Comparison of ENCODE assay signal across 9 mouse cellular contexts in the genomic region with DNA sequence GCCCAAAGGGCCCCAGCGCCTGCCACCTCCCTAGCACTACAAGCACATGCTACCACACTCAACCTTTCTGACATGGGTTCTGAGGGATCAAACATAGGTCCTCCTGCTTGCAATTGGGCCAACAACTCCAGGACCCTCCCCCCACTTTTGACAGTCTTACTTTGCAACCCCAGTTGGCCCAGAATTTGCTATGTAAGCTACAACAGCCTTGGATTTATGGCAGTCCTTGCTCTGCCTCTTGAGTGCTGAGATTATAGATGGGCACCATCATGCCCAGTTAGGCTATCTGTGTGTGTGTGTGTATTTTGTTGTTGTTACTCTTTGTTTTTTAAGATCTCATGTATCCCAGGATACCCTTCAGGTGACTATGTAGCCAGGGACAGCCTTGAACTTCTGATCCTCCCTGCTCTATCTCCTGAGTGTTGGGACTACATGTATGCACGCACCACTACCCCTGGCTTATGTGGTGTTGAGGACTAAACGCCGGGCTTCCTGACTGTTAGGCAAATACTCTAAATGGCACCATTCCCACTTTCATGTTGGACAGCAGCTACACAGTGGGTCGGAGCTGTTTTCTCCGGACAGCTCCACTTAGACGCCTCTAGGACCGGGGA. TPM values are rescaled to one million over a fixed set of nuclear protein-coding genes. Genes with fewer than 3 reads are reported as not detected.
A peak's percentile ranks its signal among the peaks of the same experiment; 100 is the strongest.
DNase-seq lines count a peak whose midpoint lies in the region; ATAC-seq and TF ChIP-seq lines count a peak whose summit lies in the region.
"Had no signal": no experiment of that assay in that cellular context is flagged by ENCODE, and none has a peak within 500 bp of the region (broad histone marks: within the 10 kb centered on the region; RNA-seq: fewer than 3 reads in every experiment).

No protein-coding gene starts in this region.

- H3K9ac ChIP-seq in heart, postnatal 0 days (replicated peaks; ENCODE audit: low read depth, low read length), result peak overlapping the region; percentile 84; the same call in 1 of the 2 replicates

- H3K36me3 ChIP-seq in heart, embryonic 10.5 days, result no peaks in the 10 kb centered on the region
- H3K36me3 ChIP-seq in G1E (replicated peaks), result peaks cover 41% of the 10 kb centered on the region
- no peaks in the 10 kb centered on the region for H3K36me3 ChIP-seq in heart, postnatal 0 days (replicated peaks; ENCODE audit: control insufficient read depth, insufficient read depth, low read length)

- no peak for TF ChIP-seq EP300 in heart, postnatal 0 days (IDR thresholded peaks at IDR 0.05; ENCODE audit: low read depth)

- H3K4me1 ChIP-seq in heart, embryonic 10.5 days, result peaks cover 99% of the 10 kb centered on the region
- peaks cover 83% of the 10 kb centered on the region for H3K4me1 ChIP-seq in G1E (ENCODE audit: insufficient read depth, low read depth, low read length)
- H3K4me1 ChIP-seq in heart, postnatal 0 days (ENCODE audit: control insufficient read depth, insufficient read depth), result peaks cover 81% of the 10 kb centered on the region

- H3K4me2 ChIP-seq in heart, postnatal 0 days (ENCODE audit: low read depth, low read length), result peak overlapping the region; percentile 83

- no peak for DNase-seq in heart, embryonic 10.5 days (ENCODE audit: low spot score)
- DNase-seq in heart, postnatal 14 days, result no peak
- no peak for DNase-seq in G1E (ENCODE audit: low spot score)
- DNase-seq in heart, postnatal 0 days (ENCODE audit: low spot score), result no peak
- no peak for DNase-seq in left cerebral cortex, postnatal 25 days (ENCODE audit: low spot score in 2 of 2)
- no peak for DNase-seq in layer of hippocampus, adult 9-11 months
- no peak for DNase-seq in left cerebral cortex, adult 11 months (ENCODE audit: low spot score)

- WGBS in heart, embryonic 10.5 days, result 25% methylated on average over 8 of the region's 8 CpGs
- 14% methylated on average over 8 of the region's 8 CpGs for WGBS in heart, postnatal 0 days

- no peak for ATAC-seq in G1E (ENCODE audit: extremely low read depth, insufficient number of reproducible peaks, low FRiP score, poor library complexity, severe bottlenecking)
- ATAC-seq in heart, postnatal 0 days (ENCODE audit: insufficient read depth, low read depth), result no peak
- peak; percentile 1; the same call in 1 of the 2 replicates for ATAC-seq in megakaryocyte, adult 5-6 weeks (ENCODE audit: poor library complexity, severe bottlenecking)

- H3K4me3 ChIP-seq in heart, embryonic 10.5 days, result peak overlapping the region; percentile 82
- H3K4me3 ChIP-seq in G1E (ENCODE audit: low read depth, low read length), result peak overlapping the region; percentile 89
- peak overlapping the region; percentile 85 for H3K4me3 ChIP-seq in heart, postnatal 0 days (ENCODE audit: low read depth, low read length)

- intact Hi-C loops in heart, postnatal 14 days (cut with DNase I), result no loop called here
- intact Hi-C loops in left cerebral cortex, postnatal 25 days (cut with DNase I), result no loop called here

- no peaks in the 10 kb centered on the region for H3K9me3 ChIP-seq in heart, embryonic 10.5 days
- no peaks in the 10 kb centered on the region for H3K9me3 ChIP-seq in G1E (replicated peaks)
- H3K9me3 ChIP-seq in heart, postnatal 0 days (replicated peaks; ENCODE audit: control insufficient read depth, low read length), result no peaks in the 10 kb centered on the region

- peak overlapping the region; percentile 91 for H3K27ac ChIP-seq in heart, embryonic 10.5 days
- peak overlapping the region; percentile 99 for H3K27ac ChIP-seq in heart, postnatal 0 days (ENCODE audit: low read depth)

- no peaks in the 10 kb centered on the region for H3K27me3 ChIP-seq in heart, embryonic 10.5 days (ENCODE audit: insufficient read depth, poor library complexity, severe bottlenecking)
- no peaks in the 10 kb centered on the region for H3K27me3 ChIP-seq in G1E (ENCODE audit: insufficient read depth, low read length)
- no peaks in the 10 kb centered on the region for H3K27me3 ChIP-seq in heart, postnatal 0 days (ENCODE audit: control insufficient read depth, insufficient read depth, low read length)

- no peak for TF ChIP-seq CTCF in G1E (IDR thresholded peaks at IDR 0.05; ENCODE audit: low read depth, low read length)
- TF ChIP-seq CTCF in heart, postnatal 0 days (IDR thresholded peaks at IDR 0.05; ENCODE audit: low read depth), result no peak

RNA-seq across cellular contexts. Expression of a gene that starts 2.4 kb away (rescaled TPM):
- 5.6 and 5.7 TPM in 2 replicates for polyA plus RNA-seq in heart, embryonic 10.5 days (2016; fragmentation: Nextera tagmentation; extraction: Ambion mirVana)
- 10 to 100 TPM; 41.8 to 46.5 TPM for total RNA-seq in heart, postnatal 14 days (2021)
- total RNA-seq in G1E (2014; fragmentation: Nextera tagmentation) (34.2 and 36.5 TPM in 2 replicates), G1E (2017) (26.8 and 27.4 TPM in 2 replicates)
- 18.1 and 21.3 TPM in 2 replicates for polyA plus RNA-seq in G1E (2012)
- 38.2 and 39.1 TPM in 2 replicates for total RNA-seq in heart, postnatal 0 days (2014; rRNA removed; ENCODE audit: low replicate concordance)
- polyA plus RNA-seq in heart, postnatal 0 days (2015; fragmentation: Nextera tagmentation; extraction: Ambion mirVana), result 23.0 and 23.7 TPM in 2 replicates
- total RNA-seq in megakaryocyte, adult 5-6 weeks (2015), result 9.8 and 13.1 TPM in 2 replicates
- 9.6 and 14.8 TPM in 2 replicates for total RNA-seq in megakaryocyte, adult 5-6 weeks (2017)
- total RNA-seq in left cerebral cortex, postnatal 25 days (2021), result 10 to 100 TPM; 12.0 to 13.5 TPM

RNA-seq across cellular contexts. Expression of a gene that starts 25.2 kb away (rescaled TPM):
- polyA plus RNA-seq in heart, embryonic 10.5 days (2016; fragmentation: Nextera tagmentation; extraction: Ambion mirVana), result 0.28 and 0.45 TPM in 2 replicates
- under 1 TPM; 0.74 to 0.80 TPM for total RNA-seq in heart, postnatal 14 days (2021)
- total RNA-seq in G1E (2014; fragmentation: Nextera tagmentation) (0.83 TPM in 1 of 2 replicates, not detected in the other), G1E (2017) (0.06 and 0.33 TPM in 2 replicates)
- 0.03 and 0.07 TPM in 2 replicates for polyA plus RNA-seq in G1E (2012)
- 1.7 and 1.8 TPM in 2 replicates for total RNA-seq in heart, postnatal 0 days (2014; rRNA removed; ENCODE audit: low replicate concordance)
- polyA plus RNA-seq in heart, postnatal 0 days (2015; fragmentation: Nextera tagmentation; extraction: Ambion mirVana), result 0.23 and 0.31 TPM in 2 replicates
- total RNA-seq in megakaryocyte, adult 5-6 weeks (2015), result 18.3 and 19.9 TPM in 2 replicates
- total RNA-seq in megakaryocyte, adult 5-6 weeks (2017), result 16.6 and 19.7 TPM in 2 replicates
- total RNA-seq in left cerebral cortex, postnatal 25 days (2021), result under 1 TPM; 0.30 to 0.34 TPM

RNA-seq across cellular contexts. Expression of a gene that starts 27.5 kb away (rescaled TPM):
- polyA plus RNA-seq in heart, embryonic 10.5 days (2016; fragmentation: Nextera tagmentation; extraction: Ambion mirVana), result not detected in 2 replicates
- total RNA-seq in heart, postnatal 14 days (2021), result not detected
- total RNA-seq in G1E (2014; fragmentation: Nextera tagmentation) (not detected in 2 replicates), G1E (2017) (not detected in 2 replicates)
- polyA plus RNA-seq in G1E (2012), result not detected in 2 replicates
- not detected in 2 replicates for total RNA-seq in heart, postnatal 0 days (2014; rRNA removed; ENCODE audit: low replicate concordance)
- not detected in 2 replicates for polyA plus RNA-seq in heart, postnatal 0 days (2015; fragmentation: Nextera tagmentation; extraction: Ambion mirVana)
- total RNA-seq in megakaryocyte, adult 5-6 weeks (2015), result not detected in 2 replicates
- total RNA-seq in megakaryocyte, adult 5-6 weeks (2017), result not detected in 2 replicates
- total RNA-seq in left cerebral cortex, postnatal 25 days (2021), result not detected
- polyA plus RNA-seq: gonadal fat pad, adult 2 months had no signal

RNA-seq across cellular contexts. Expression of a gene that starts 28.7 kb away (rescaled TPM):
- polyA plus RNA-seq in heart, embryonic 10.5 days (2016; fragmentation: Nextera tagmentation; extraction: Ambion mirVana), result 76.3 and 93.2 TPM in 2 replicates
- total RNA-seq in heart, postnatal 14 days (2021), result 10 to 100 TPM; 78.6 to 85.9 TPM
- total RNA-seq in G1E (2014; fragmentation: Nextera tagmentation) (4.8 and 10.0 TPM in 2 replicates), G1E (2017) (40.8 and 41.0 TPM in 2 replicates)
- 35.7 and 37.7 TPM in 2 replicates for polyA plus RNA-seq in G1E (2012)
- 120 and 123 TPM in 2 replicates for total RNA-seq in heart, postnatal 0 days (2014; rRNA removed; ENCODE audit: low replicate concordance)
- polyA plus RNA-seq in heart, postnatal 0 days (2015; fragmentation: Nextera tagmentation; extraction: Ambion mirVana), result 88.6 and 97.6 TPM in 2 replicates
- total RNA-seq in megakaryocyte, adult 5-6 weeks (2015), result 35.6 and 42.6 TPM in 2 replicates
- total RNA-seq in megakaryocyte, adult 5-6 weeks (2017), result 20.0 and 24.6 TPM in 2 replicates
- total RNA-seq in left cerebral cortex, postnatal 25 days (2021), result 10 to 100 TPM; 65.6 to 70.7 TPM

RNA-seq across cellular contexts. Expression of a gene that starts 43.1 kb away (rescaled TPM):
- polyA plus RNA-seq in heart, embryonic 10.5 days (2016; fragmentation: Nextera tagmentation; extraction: Ambion mirVana), result 0.26 and 0.36 TPM in 2 replicates
- total RNA-seq in heart, postnatal 14 days (2021), result 1 to 10 TPM; 2.7 TPM
- total RNA-seq in G1E (2014; fragmentation: Nextera tagmentation) (not detected in 2 replicates), G1E (2017) (not detected in 2 replicates)
- polyA plus RNA-seq in G1E (2012), result not detected in 2 replicates
- 1.3 and 4.5 TPM in 2 replicates for total RNA-seq in heart, postnatal 0 days (2014; rRNA removed; ENCODE audit: low replicate concordance)
- 1.0 and 2.0 TPM in 2 replicates for polyA plus RNA-seq in heart, postnatal 0 days (2015; fragmentation: Nextera tagmentation; extraction: Ambion mirVana)
- total RNA-seq in megakaryocyte, adult 5-6 weeks (2015), result 0.07 TPM in 1 of 2 replicates, not detected in the other
- total RNA-seq in megakaryocyte, adult 5-6 weeks (2017), result 0.22 TPM in 1 of 2 replicates, not detected in the other
- 1 to 10 TPM; 3.0 to 3.3 TPM for total RNA-seq in left cerebral cortex, postnatal 25 days (2021)
